Comparison of ENCODE assay signal across 25 mouse cellular contexts in the genomic region with DNA sequence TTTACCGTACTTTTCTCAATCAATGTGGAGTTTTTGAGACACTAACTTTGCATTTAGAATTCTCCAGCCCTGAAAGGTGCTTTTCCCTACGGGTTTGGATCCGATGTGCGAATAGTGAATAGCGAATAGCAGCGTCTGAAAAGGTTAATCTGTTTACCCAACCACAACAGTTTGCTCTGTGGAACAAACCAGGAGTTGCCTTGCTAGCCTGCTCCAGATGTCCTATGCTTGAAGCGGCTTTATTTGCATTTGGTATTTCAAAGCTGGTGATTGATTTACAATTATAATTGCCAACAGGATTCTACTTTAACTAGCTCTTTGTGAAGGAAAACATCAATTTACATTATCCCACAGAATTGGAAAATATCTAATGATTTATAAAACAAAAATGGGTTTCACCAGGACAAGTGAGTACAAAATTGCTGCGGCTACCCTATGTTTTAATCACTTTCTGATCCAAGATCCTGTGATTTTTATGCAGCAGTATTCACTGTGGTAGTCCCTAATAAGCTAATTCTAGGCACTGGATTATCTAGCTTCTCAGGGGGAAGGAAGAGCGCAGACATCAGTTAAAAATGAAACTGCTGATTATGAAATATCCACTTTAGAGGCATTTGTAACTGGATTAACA.
DNase-seq lines count a peak whose midpoint lies in the region; ATAC-seq and TF ChIP-seq lines count a peak whose summit lies in the region.
"Had no signal": no experiment of that assay in that cellular context is flagged by ENCODE, and none has a peak within 500 bp of the region (broad histone marks: within the 10 kb centered on the region; RNA-seq: fewer than 3 reads in every experiment).

No protein-coding gene starts in this region.

- ATAC-seq in forebrain, embryonic 16.5 days = peak; percentile 63
- ATAC-seq in forebrain, embryonic 12.5 days (ENCODE audit: low FRiP score) = no peak
- no peak for ATAC-seq in midbrain, embryonic 13.5 days
- ATAC-seq in cerebellum, adult (ENCODE audit: insufficient number of reproducible peaks, low FRiP score, low TSS enrichment) = no peak
- ATAC-seq: CD4-positive, CD25-positive, alpha-beta regulatory T cell, adult 4 months; hindbrain, embryonic 16.5 days; intestine, embryonic 16.5 days had no signal

- no peak overlapping the region for H3K27ac ChIP-seq in forebrain, embryonic 16.5 days (ENCODE audit: low read length)
- no peak overlapping the region for H3K27ac ChIP-seq in forebrain, embryonic 12.5 days
- H3K27ac ChIP-seq in cortical plate, adult 2 months (ENCODE audit: insufficient read depth, low read length) = peak overlapping the region; percentile 69
- H3K27ac ChIP-seq in midbrain, embryonic 13.5 days = peak overlapping the region; percentile 0; the same call in 1 of the 2 replicates
- H3K27ac ChIP-seq: embryonic facial prominence, embryonic 12.5 days; heart, adult 2 months; hindbrain, embryonic 10.5 days; limb, embryonic 12.5 days; lung, embryonic 15.5 days had no signal

- TF ChIP-seq CTCF in cortical plate, adult 2 months (IDR thresholded peaks at IDR 0.05; ENCODE audit: extremely low read depth, insufficient read depth, low read length) = no peak

- H3K27me3 ChIP-seq in forebrain, embryonic 16.5 days (replicated peaks; ENCODE audit: control insufficient read depth, insufficient read depth, low read length) = no peaks in the 10 kb centered on the region
- 0 out of 2 replicates have a peak, but pooled peaks cover 3% of the 10 kb centered on the region for H3K27me3 ChIP-seq in forebrain, embryonic 12.5 days
- H3K27me3 ChIP-seq in midbrain, embryonic 13.5 days = no peaks in the 10 kb centered on the region
- H3K27me3 ChIP-seq: embryonic facial prominence, embryonic 12.5 days; limb, embryonic 12.5 days; lung, embryonic 15.5 days had no signal

- H3K4me2 ChIP-seq in forebrain, embryonic 16.5 days (ENCODE audit: low read length) = peak overlapping the region; percentile 24
- H3K4me2 ChIP-seq in forebrain, embryonic 12.5 days = no peak overlapping the region
- H3K4me2 ChIP-seq in midbrain, embryonic 13.5 days (replicated peaks) = peak overlapping the region; percentile 12; the same call in 1 of the 2 replicates
- H3K4me2 ChIP-seq: embryonic facial prominence, embryonic 12.5 days; limb, embryonic 12.5 days; lung, embryonic 15.5 days had no signal

- TF ChIP-seq POLR2A in cortical plate, adult 2 months (IDR thresholded peaks at IDR 0.05; ENCODE audit: extremely low read depth, insufficient read depth, low read length) = no peak

- no peaks in the 10 kb centered on the region for H3K36me3 ChIP-seq in forebrain, embryonic 16.5 days (ENCODE audit: control insufficient read depth, insufficient read depth)
- H3K36me3 ChIP-seq in forebrain, embryonic 12.5 days (replicated peaks) = no peaks in the 10 kb centered on the region
- H3K36me3 ChIP-seq in midbrain, embryonic 13.5 days = no peaks in the 10 kb centered on the region
- H3K36me3 ChIP-seq: embryonic facial prominence, embryonic 12.5 days; hindbrain, embryonic 10.5 days; limb, embryonic 12.5 days; lung, embryonic 15.5 days had no signal

- H3K9ac ChIP-seq in forebrain, embryonic 16.5 days (replicated peaks; ENCODE audit: low read depth, low read length) = no peak overlapping the region
- no peak overlapping the region for H3K9ac ChIP-seq in forebrain, embryonic 12.5 days
- H3K9ac ChIP-seq in midbrain, embryonic 13.5 days (replicated peaks) = no peak overlapping the region
- H3K9ac ChIP-seq: embryonic facial prominence, embryonic 12.5 days; limb, embryonic 12.5 days; lung, embryonic 15.5 days had no signal

- WGBS in forebrain, embryonic 16.5 days = 27% methylated on average over 9 of the region's 9 CpGs
- WGBS in forebrain, embryonic 12.5 days = 35% methylated on average over 9 of the region's 9 CpGs
- 22% methylated on average over 9 of the region's 9 CpGs for WGBS in midbrain, embryonic 13.5 days

- H3K9me3 ChIP-seq in forebrain, embryonic 16.5 days (ENCODE audit: control insufficient read depth, low read length) = no peaks in the 10 kb centered on the region
- H3K9me3 ChIP-seq in forebrain, embryonic 12.5 days = no peaks in the 10 kb centered on the region
- H3K9me3 ChIP-seq in midbrain, embryonic 13.5 days = no peaks in the 10 kb centered on the region
- H3K9me3 ChIP-seq: embryonic facial prominence, embryonic 12.5 days; hindbrain, embryonic 10.5 days; limb, embryonic 12.5 days; lung, embryonic 15.5 days had no signal

- H3K4me1 ChIP-seq in forebrain, embryonic 16.5 days (replicated peaks; ENCODE audit: control insufficient read depth, insufficient read depth, low read length) = peaks cover 10% of the 10 kb centered on the region
- H3K4me1 ChIP-seq in forebrain, embryonic 12.5 days = peaks cover 11% of the 10 kb centered on the region
- no peaks in the 10 kb centered on the region; the same call in none of the 2 replicates for H3K4me1 ChIP-seq in cortical plate, adult 2 months (ENCODE audit: control insufficient read depth, insufficient read depth, low read length)
- H3K4me1 ChIP-seq in midbrain, embryonic 13.5 days (replicated peaks) = peaks cover 11% of the 10 kb centered on the region; the same call in 1 of the 2 replicates
- H3K4me1 ChIP-seq: embryonic facial prominence, embryonic 12.5 days; limb, embryonic 12.5 days; lung, embryonic 15.5 days had no signal

- peak; percentile 2 for DNase-seq in kidney, postnatal 14 days
- no peak for DNase-seq in kidney, postnatal 10 days
- DNase-seq in urinary bladder, postnatal 14 days (ENCODE audit: low spot score) = no peak
- DNase-seq: adrenal gland, postnatal 14 days; cerebellum, adult 2 months; cerebellum, postnatal 36 days; embryo, embryonic 11 days; heart, adult 2 months; heart, postnatal 14 days; retina, postnatal 1 day; right cerebral cortex, postnatal 14 days; thymus, postnatal 4 days had no signal

- H3K4me3 ChIP-seq in forebrain, embryonic 16.5 days (replicated peaks; ENCODE audit: low read length) = no peak overlapping the region
- no peak overlapping the region for H3K4me3 ChIP-seq in forebrain, embryonic 12.5 days (replicated peaks)
- H3K4me3 ChIP-seq in cortical plate, adult 2 months (ENCODE audit: insufficient read depth, low read length) = no peak overlapping the region
- H3K4me3 ChIP-seq in midbrain, embryonic 13.5 days (replicated peaks) = no peak overlapping the region
- H3K4me3 ChIP-seq: embryonic facial prominence, embryonic 12.5 days; heart, adult 2 months; hindbrain, embryonic 10.5 days; left cerebral cortex, adult 2 months; limb, embryonic 12.5 days; lung, embryonic 15.5 days had no signal

Comparison
In these comparisons a context has a peak if more than half of its experiments do, and no peak if none do; other contexts are left out.
1. H3K27ac ChIP-seq: peak in cortical plate, adult 2 months (single experiment) and midbrain, embryonic 13.5 days (single experiment); none in forebrain, embryonic 16.5 days (single experiment) and forebrain, embryonic 12.5 days (single experiment).